Mouse (Mus musculus): ENCODE data around the gene Piwil4. TPM values are rescaled to one million over a fixed set of nuclear protein-coding genes. Genes with fewer than 3 reads are reported as not detected.

Gene Piwil4
- polyA plus RNA-seq, 1 experiment from 2014 or later = not detected

- Histone ChIP-seq H3K4me3 (ENCODE audit: low read depth, low read length) (peak within 1 kb of the TSS; percentile 55), H3K4me1 (ENCODE audit: insufficient read depth) (0 out of 2 replicates have a peak, but pooled peaks cover 6% of the 10 kb centered on the region), H3K36me3 (ENCODE audit: insufficient read depth) (no peaks in the 10 kb centered on the region), H3K9me3 (ENCODE audit: low read depth, low read length) (no peaks in the 10 kb centered on the region), H3K27ac (ENCODE audit: low read depth) (no peak within 1 kb of the TSS), H3K4me2 (peak within 1 kb of the TSS; percentile 97), H3K9ac (peak within 1 kb of the TSS; percentile 64), H3K27me3 (ENCODE audit: insufficient read depth, low read length) (peaks cover 8% of the 10 kb centered on the region; the same call in 1 of the 2 replicates)
- peak; percentile 64 for DNase-seq
- peak; percentile 83 for ATAC-seq (ENCODE audit: insufficient read depth)
- WGBS = under 1% methylated on average over 28 of the region's 28 CpGs
- no peak for TF ChIP-seq CTCF (IDR thresholded peaks at IDR 0.05; ENCODE audit: low read depth)
These were observed 11.5 kb upstream of the Piwil4 start, which contains the start of gene Fut4 for GRCm38 (mm10) chr9:14752001-14752522. Gene Fut4 (minus strand): TSS chr9:14752393.

GRCm38 (mm10) chr9:14751503-14752000 is 11.0 kb upstream of the Piwil4 start:
- Histone ChIP-seq H3K27me3 (ENCODE audit: insufficient read depth, low read length) (peaks cover 8% of the 10 kb centered on the region; the same call in 1 of the 2 replicates), H3K9ac (peak overlapping the region; percentile 64), H3K36me3 (ENCODE audit: insufficient read depth) (no peaks in the 10 kb centered on the region), H3K4me3 (ENCODE audit: low read depth, low read length) (peak overlapping the region; percentile 55), H3K9me3 (ENCODE audit: low read depth, low read length) (no peaks in the 10 kb centered on the region), H3K4me1 (ENCODE audit: insufficient read depth) (0 out of 2 replicates have a peak, but pooled peaks cover 6% of the 10 kb centered on the region), H3K4me2 (peak overlapping the region; percentile 97), H3K27ac (ENCODE audit: low read depth) (no peak overlapping the region)
- DNase-seq = peak; percentile 50
- ATAC-seq (ENCODE audit: insufficient read depth) = peak; percentile 84
- WGBS = under 1% methylated on average over 50 of the region's 50 CpGs
- peak; percentile 34; the same call in 1 of the 2 replicates for TF ChIP-seq CTCF (IDR thresholded peaks at IDR 0.05; ENCODE audit: low read depth)

GRCm38 (mm10) chr9:14750901-14751502 is 10.5 kb upstream of the Piwil4 start:
- H3K27ac ChIP-seq (ENCODE audit: low read depth) = no peak overlapping the region
- DNase-seq = no peak
- 50% methylated on average over 42 of the region's 42 CpGs for WGBS
- H3K36me3 ChIP-seq (ENCODE audit: insufficient read depth) = no peaks in the 10 kb centered on the region
- no peaks in the 10 kb centered on the region for H3K9me3 ChIP-seq (ENCODE audit: low read depth, low read length)
- TF ChIP-seq CTCF (IDR thresholded peaks at IDR 0.05; ENCODE audit: low read depth) = no peak
- 0 out of 2 replicates have a peak, but pooled peaks cover 6% of the 10 kb centered on the region for H3K4me1 ChIP-seq (ENCODE audit: insufficient read depth)
- peak overlapping the region; percentile 97 for H3K4me2 ChIP-seq
- ATAC-seq (ENCODE audit: insufficient read depth) = peak; percentile 29; the same call in 1 of the 2 replicates
- peak overlapping the region; percentile 55 for H3K4me3 ChIP-seq (ENCODE audit: low read depth, low read length)
- H3K27me3 ChIP-seq (ENCODE audit: insufficient read depth, low read length) = peaks cover 8% of the 10 kb centered on the region; the same call in 1 of the 2 replicates
- peak overlapping the region; percentile 64 for H3K9ac ChIP-seq

- no peaks in the 10 kb centered on the region for H3K27me3 ChIP-seq (ENCODE audit: insufficient read depth, low read length)
- 49% methylated on average over 4 of the region's 4 CpGs for WGBS
These were observed 909 bp downstream of the Piwil4 start for GRCm38 (mm10) chr9:14739498-14740150.

GRCm38 (mm10) chr9:14730941-14731541 is 9.5 kb downstream of the Piwil4 start:
- H3K9ac ChIP-seq = no peak overlapping the region
- no peak overlapping the region for H3K4me3 ChIP-seq (ENCODE audit: low read depth, low read length)
- H3K36me3 ChIP-seq (ENCODE audit: insufficient read depth) = no peaks in the 10 kb centered on the region
- peak; percentile 38 for DNase-seq
- H3K9me3 ChIP-seq (ENCODE audit: low read depth, low read length) = no peaks in the 10 kb centered on the region
- ATAC-seq (ENCODE audit: insufficient read depth) = peak; percentile 73; the same call in 1 of the 2 replicates
- TF ChIP-seq CTCF (IDR thresholded peaks at IDR 0.05; ENCODE audit: low read depth) = no peak
- H3K27me3 ChIP-seq (ENCODE audit: insufficient read depth, low read length) = no peaks in the 10 kb centered on the region
- H3K4me2 ChIP-seq = no peak overlapping the region
- 24% methylated on average over 9 of the region's 9 CpGs for WGBS
- H3K4me1 ChIP-seq (ENCODE audit: insufficient read depth) = no peaks in the 10 kb centered on the region
- no peak overlapping the region for H3K27ac ChIP-seq (ENCODE audit: low read depth)

More at GRCm38 (mm10) chr9:14739498-14740150, 909 bp downstream of the Piwil4 start:
- no peaks in the 10 kb centered on the region for H3K4me1 ChIP-seq (ENCODE audit: insufficient read depth)
- no peak overlapping the region for H3K9ac ChIP-seq
- H3K4me3 ChIP-seq (ENCODE audit: low read depth, low read length) = no peak overlapping the region
- no peak overlapping the region for H3K4me2 ChIP-seq
- no peak for ATAC-seq (ENCODE audit: insufficient read depth)
- H3K27ac ChIP-seq (ENCODE audit: low read depth) = no peak overlapping the region
- no peaks in the 10 kb centered on the region for H3K36me3 ChIP-seq (ENCODE audit: insufficient read depth)
- TF ChIP-seq CTCF (IDR thresholded peaks at IDR 0.05; ENCODE audit: low read depth) = no peak
- H3K9me3 ChIP-seq (ENCODE audit: low read depth, low read length) = no peaks in the 10 kb centered on the region
- no peak for DNase-seq

DNA sequence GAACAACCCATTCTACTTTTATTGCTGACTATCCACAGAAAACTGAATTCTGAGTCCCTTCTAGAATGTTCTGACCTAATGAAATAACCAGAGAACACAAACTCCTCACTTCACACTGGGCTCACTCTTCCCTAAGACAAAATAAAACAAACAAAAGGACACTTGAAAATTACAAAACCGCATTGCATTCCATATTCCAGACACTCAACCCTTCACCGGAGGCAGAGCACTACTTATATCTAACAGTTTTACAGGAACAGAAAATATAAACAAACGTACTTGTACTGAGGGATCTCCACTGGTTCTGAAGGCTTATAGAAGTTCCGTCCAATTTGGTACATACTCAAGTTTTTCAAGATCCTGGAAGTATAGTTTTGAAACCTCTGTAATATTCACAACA is 12.2 kb downstream of the Piwil4 start:
- H3K36me3 ChIP-seq (ENCODE audit: insufficient read depth) = no peaks in the 10 kb centered on the region
- no peak overlapping the region for H3K9ac ChIP-seq
- H3K4me1 ChIP-seq (ENCODE audit: insufficient read depth) = no peaks in the 10 kb centered on the region
- H3K4me2 ChIP-seq = no peak overlapping the region
- H3K27me3 ChIP-seq (ENCODE audit: insufficient read depth, low read length) = no peaks in the 10 kb centered on the region
- 39% methylated on average over 4 of the region's 4 CpGs for WGBS
- H3K9me3 ChIP-seq (ENCODE audit: low read depth, low read length) = no peaks in the 10 kb centered on the region
- no peak for TF ChIP-seq CTCF (IDR thresholded peaks at IDR 0.05; ENCODE audit: low read depth)
- DNase-seq (no peak), ATAC-seq (ENCODE audit: insufficient read depth) (no peak)
- no peak overlapping the region for H3K4me3 ChIP-seq (ENCODE audit: low read depth, low read length)
- H3K27ac ChIP-seq (ENCODE audit: low read depth) = no peak overlapping the region
